Mouse (Mus musculus) liver, adult 2 months (tissue): Measurements from ENCODE around the gene Cckbr. TPM values are rescaled to one million over a fixed set of nuclear protein-coding genes. Genes with fewer than 3 reads are reported as not detected.

ENCODE experiments used
- DNase-seq: peaks from one replicate; pipeline ENCODE4 v3.0.0-alpha.2; 2011; ENCODE audit warnings: low read depth, low spot score; ENCODE audit errors: extremely low read depth
- H3K27ac ChIP-seq: fragments of 200-500 bp; replicated peaks from 2 replicates; pipeline ENCODE4 v1.5.1; 2012; ENCODE audit warnings: low read depth, mild to moderate bottlenecking, control low read depth, inconsistent platforms, low read length; ENCODE audit not compliant: insufficient read depth
- H3K27me3 ChIP-seq: fragments of 200-500 bp; 2 replicates; pipeline ENCODE4 v1.6.1; 2012; ENCODE audit warnings: mild to moderate bottlenecking, moderate library complexity, low read length, inconsistent platforms; ENCODE audit not compliant: control insufficient read depth, insufficient read depth
- H3K36me3 ChIP-seq: fragments of 200-500 bp; 2 replicates; pipeline ENCODE4 v1.6.1; 2012; ENCODE audit warnings: low read length, inconsistent platforms; ENCODE audit not compliant: control insufficient read depth, insufficient read depth
- H3K4me1 ChIP-seq: fragments of 200-500 bp; 2 replicates; pipeline ENCODE4 v1.6.1; 2011; ENCODE audit warnings: low read length; ENCODE audit not compliant: control insufficient read depth, insufficient read depth
- H3K4me3 ChIP-seq: fragments of 200-500 bp; 2 replicates; pipeline ENCODE4 v1.5.1; 2011; ENCODE audit warnings: low read depth, mild to moderate bottlenecking, control low read depth, low read length, moderate library complexity; ENCODE audit not compliant: insufficient read depth
- H3K79me2 ChIP-seq: fragments of 200-500 bp; 2 replicates; pipeline ENCODE4 v1.6.1; 2012; ENCODE audit warnings: inconsistent platforms, mild to moderate bottlenecking, low read length, moderate library complexity; ENCODE audit not compliant: control insufficient read depth, insufficient read depth
- H3K9ac ChIP-seq: fragments of 200-500 bp; 2 replicates; pipeline ENCODE4 v1.6.1; 2012; ENCODE audit warnings: low read depth, mild to moderate bottlenecking, control low read depth, inconsistent platforms, low read length
- CTCF ChIP-seq: fragments of 200-500 bp; IDR thresholded peaks from 2 replicates; pipeline ENCODE4 v1.5.1; 2011; ENCODE audit warnings: low read depth, low read length, control low read depth
- POLR2A ChIP-seq: fragments of 200-500 bp; IDR thresholded peaks from 2 replicates; pipeline ENCODE4 v1.6.1; 2011; ENCODE audit warnings: low read length, control low read depth; ENCODE audit not compliant: insufficient read depth; ENCODE audit errors: extremely low read depth
- WGBS: fragments of 180-500 bp; shearing (Covaris S2); methylation state at CpG from one replicate; pipeline ENCODE4 v1.1.7; 2018; 5-methylcytosine and 5-hydroxymethylcytosine counted together
- polyA plus RNA-seq: library from polyadenylated mRNA; depleted of rRNA; stranded (reverse); fragments of >200 nt; gene quantifications from 2 replicates; pipeline ENCODE4 v1.2.3, GENCODE M21; 2012
- total RNA-seq: library from RNA; depleted of rRNA; stranded (reverse); fragments of >200 nt; gene quantifications from 2 replicates; pipeline ENCODE4 v1.2.3, GENCODE M21; 2014

Cckbr gene
- total and polyA plus RNA-seq, 2 experiments, result not detected

DNA sequence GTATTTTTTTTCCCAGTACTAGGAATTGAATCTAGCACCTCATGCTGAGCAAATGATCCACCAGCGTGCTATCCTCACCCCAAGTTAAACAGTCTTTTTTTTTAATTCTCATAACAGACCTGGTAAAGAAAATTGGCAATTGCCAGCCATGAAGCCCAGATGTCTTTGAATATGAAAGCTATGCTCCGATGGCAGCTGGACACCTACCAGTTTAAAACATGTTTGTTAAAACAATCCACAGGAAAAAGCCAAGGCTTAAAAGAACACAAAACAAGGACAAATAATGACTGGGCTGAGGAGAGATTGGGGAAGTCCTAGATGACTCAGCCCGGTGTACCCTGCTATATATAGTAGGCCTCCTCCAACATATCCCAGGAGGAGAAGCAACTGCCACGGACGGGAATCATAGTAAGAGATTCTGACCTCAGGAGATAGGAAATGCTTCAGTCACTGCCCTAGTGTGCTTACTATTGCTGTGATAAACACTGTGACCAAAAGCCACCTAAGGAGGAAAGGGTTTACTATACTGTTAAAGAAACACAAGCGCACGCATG is 49.9 kb downstream of the Cckbr start:
- no peaks in the 10 kb centered on the region for H3K36me3 ChIP-seq
- no peak overlapping the region for H3K9ac ChIP-seq
- no peak overlapping the region for H3K27ac ChIP-seq
- no peak for DNase-seq
- H3K4me3 ChIP-seq, result no peak overlapping the region
- no peaks in the 10 kb centered on the region for H3K79me2 ChIP-seq
- H3K4me1 ChIP-seq, result no peaks in the 10 kb centered on the region
- WGBS, result 82% methylated on average over 7 of the region's 7 CpGs
- no peaks in the 10 kb centered on the region for H3K27me3 ChIP-seq
- TF ChIP-seq POLR2A (no peak), CTCF (no peak)

DNA sequence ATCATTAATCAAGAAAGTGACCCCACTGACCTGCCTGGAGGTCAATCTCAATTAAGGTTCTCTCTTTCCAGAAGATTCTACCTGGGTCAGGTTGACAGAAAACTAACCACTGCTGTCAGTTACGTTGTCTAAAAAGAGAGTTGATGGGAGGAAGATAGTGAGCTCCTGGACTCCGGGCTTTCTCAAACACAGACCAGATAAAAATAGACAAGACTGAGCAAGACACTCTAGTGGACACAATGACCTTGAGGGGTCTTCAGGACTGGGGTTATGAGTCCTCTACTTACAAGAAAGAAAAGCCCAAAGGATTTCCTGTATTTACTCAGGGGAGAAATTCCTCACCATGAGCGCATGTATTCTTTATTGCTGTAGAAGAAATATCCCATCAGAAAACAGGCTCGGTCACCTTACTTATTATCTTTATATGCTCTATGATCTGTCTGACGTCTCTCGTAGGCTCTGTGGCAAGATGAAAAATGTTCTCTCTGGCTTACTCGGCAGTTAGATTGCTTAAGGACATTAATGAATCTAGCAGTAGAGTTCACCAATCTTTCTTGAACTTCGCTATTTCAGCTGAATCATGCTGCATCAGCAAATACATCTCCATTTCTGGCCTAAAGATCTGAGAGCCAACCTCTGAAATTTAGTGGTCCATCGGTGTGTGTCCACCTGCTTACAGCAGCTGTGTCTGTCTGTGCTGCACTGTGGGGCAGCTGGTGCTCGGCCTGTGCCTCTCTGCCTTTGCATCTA is 51.3 kb downstream of the Cckbr start:
- H3K27me3 ChIP-seq, result peaks cover 4% of the 10 kb centered on the region
- DNase-seq, result no peak
- H3K4me3 ChIP-seq, result no peak overlapping the region
- TF ChIP-seq POLR2A (no peak), CTCF (no peak)
- no peak overlapping the region for H3K9ac ChIP-seq
- H3K27ac ChIP-seq, result no peak overlapping the region
- H3K36me3 ChIP-seq, result no peaks in the 10 kb centered on the region
- peaks cover 2% of the 10 kb centered on the region; the same call in 1 of the 2 replicates for H3K4me1 ChIP-seq
- no peaks in the 10 kb centered on the region for H3K79me2 ChIP-seq
- WGBS, result 82% methylated on average over 10 of the region's 10 CpGs

DNA sequence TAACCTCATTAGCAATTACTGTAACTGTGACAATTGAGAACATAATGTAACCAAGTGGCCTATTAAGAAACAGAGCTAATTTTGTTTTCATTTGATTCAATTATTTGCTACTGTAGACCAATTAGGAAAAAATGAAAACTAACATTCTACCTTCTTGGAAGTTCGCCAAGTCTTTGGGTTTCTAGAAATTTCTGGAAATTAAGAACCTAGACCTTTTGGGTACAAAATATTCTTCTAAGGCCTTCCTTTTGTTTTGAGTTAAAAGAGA is 51.8 kb downstream of the Cckbr start:
- WGBS, result 88% methylated on average over 1 of the region's 1 CpGs
- TF ChIP-seq POLR2A (no peak), CTCF (no peak)

DNA sequence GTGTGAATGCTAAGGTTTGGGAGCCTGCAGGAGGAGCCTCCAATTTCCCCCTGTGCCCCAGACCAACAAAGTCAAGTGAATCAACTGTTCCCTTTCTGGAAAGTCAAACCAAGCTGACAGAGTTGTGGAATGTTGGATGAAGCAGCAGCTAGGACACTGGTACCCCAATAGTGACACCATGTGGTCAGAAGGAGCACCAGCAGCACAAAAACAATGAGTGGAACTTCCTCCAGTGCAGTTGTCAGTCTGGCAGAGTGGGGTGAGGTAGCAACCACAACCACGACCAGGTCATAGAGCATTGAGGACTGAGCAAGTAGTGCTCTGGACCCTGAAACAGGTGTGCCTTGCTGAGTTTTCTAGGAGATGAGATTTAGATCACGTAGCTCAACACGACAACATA is 52.3 kb downstream of the Cckbr start:
- peaks cover 2% of the 10 kb centered on the region; the same call in 1 of the 2 replicates for H3K4me1 ChIP-seq
- H3K9ac ChIP-seq, result no peak overlapping the region
- H3K4me3 ChIP-seq, result no peak overlapping the region
- H3K79me2 ChIP-seq, result no peaks in the 10 kb centered on the region
- H3K27ac ChIP-seq, result no peak overlapping the region
- no peaks in the 10 kb centered on the region for H3K36me3 ChIP-seq
- TF ChIP-seq CTCF, result peak; percentile 55
- no peak for TF ChIP-seq POLR2A
- peaks cover 7% of the 10 kb centered on the region for H3K27me3 ChIP-seq
- 62% methylated on average over 3 of the region's 3 CpGs for WGBS
- DNase-seq, result peak; percentile 48

More for the DNA sequence above, 51.8 kb downstream of the Cckbr start:
- H3K27ac ChIP-seq, result no peak overlapping the region
- H3K4me1 ChIP-seq, result peaks cover 2% of the 10 kb centered on the region; the same call in 1 of the 2 replicates
- H3K79me2 ChIP-seq, result no peaks in the 10 kb centered on the region
- H3K4me3 ChIP-seq, result no peak overlapping the region
- no peaks in the 10 kb centered on the region for H3K36me3 ChIP-seq
- no peak overlapping the region for H3K9ac ChIP-seq
- DNase-seq, result no peak
- H3K27me3 ChIP-seq, result peaks cover 7% of the 10 kb centered on the region

DNA sequence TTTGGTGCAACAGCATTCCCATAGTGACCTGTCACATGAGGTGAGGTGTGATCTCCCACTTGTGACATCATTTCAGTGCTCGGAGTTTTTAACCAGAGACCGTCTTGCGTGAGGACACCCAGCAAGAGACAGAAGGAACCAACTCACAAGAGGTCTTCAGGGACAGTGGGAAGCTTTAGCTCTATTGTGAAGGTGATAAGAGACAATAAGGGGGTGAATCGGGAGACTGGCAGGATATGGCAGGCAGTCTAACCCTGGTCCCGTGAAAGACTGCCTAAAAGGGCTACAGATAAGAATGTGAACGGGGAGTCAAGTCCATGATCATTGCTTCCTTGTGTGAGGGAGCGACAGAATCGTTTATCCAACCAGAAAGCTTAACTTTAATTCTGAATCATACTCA is 52.8 kb downstream of the Cckbr start:
- Histone ChIP-seq H3K9ac (no peak overlapping the region), H3K79me2 (no peaks in the 10 kb centered on the region), H3K4me3 (no peak overlapping the region), H3K27ac (no peak overlapping the region), H3K27me3 (peaks cover 7% of the 10 kb centered on the region), H3K4me1 (peaks cover 2% of the 10 kb centered on the region; the same call in 1 of the 2 replicates), H3K36me3 (no peaks in the 10 kb centered on the region)
- WGBS, result 66% methylated on average over 8 of the region's 8 CpGs
- TF ChIP-seq CTCF, result no peak
- no peak for TF ChIP-seq POLR2A
- no peak for DNase-seq

DNA sequence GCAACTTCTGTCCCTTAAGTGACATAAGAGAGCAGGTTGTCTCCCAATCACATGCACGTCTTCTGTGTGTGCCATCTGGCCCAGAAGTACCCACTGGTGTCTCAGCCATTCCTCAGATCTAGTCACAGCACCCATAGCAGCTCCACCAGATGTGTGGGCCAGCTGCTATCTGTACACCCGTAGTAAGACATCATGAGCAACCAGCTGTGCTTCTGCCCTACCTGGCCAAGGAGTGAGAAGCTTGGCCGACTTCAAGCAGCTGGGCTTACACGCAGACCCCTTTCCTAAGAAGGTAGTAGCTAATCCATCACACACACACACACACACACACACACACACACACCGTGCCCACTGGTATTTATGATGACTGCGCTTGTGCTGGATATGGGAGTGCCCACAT is 53.7 kb downstream of the Cckbr start:
- Histone ChIP-seq H3K27ac (no peak overlapping the region), H3K9ac (no peak overlapping the region), H3K36me3 (no peaks in the 10 kb centered on the region), H3K79me2 (no peaks in the 10 kb centered on the region), H3K4me3 (no peak overlapping the region), H3K4me1 (peaks cover 2% of the 10 kb centered on the region; the same call in 1 of the 2 replicates), H3K27me3 (peaks cover 7% of the 10 kb centered on the region)
- 84% methylated on average over 6 of the region's 6 CpGs for WGBS
- no peak for DNase-seq
- TF ChIP-seq POLR2A, result no peak
- TF ChIP-seq CTCF, result no peak
